Mouse (Mus musculus) cerebellum, postnatal 10 days (tissue): ENCODE measurements around the gene Glrx.
"Not testable (repeated sequence)": the region's sequence is repeated elsewhere in the genome, so short reads cannot be mapped to it uniquely, and the experiment has no call there.

Experiments
- DNase-seq, 2 experiments: peaks; one replicate each; pipeline ENCODE4 v3.0.0; 2021; ENCODE audit warnings: mixed read lengths in 2 of 2

Gene Glrx

GRCm38 (mm10) chr13:75839719-75840481 lies at the start of gene Glrx:
Glrx (plus strand) TSS chr13:75839868.
- peak; percentile 75 to 76 for DNase-seq

DNA sequence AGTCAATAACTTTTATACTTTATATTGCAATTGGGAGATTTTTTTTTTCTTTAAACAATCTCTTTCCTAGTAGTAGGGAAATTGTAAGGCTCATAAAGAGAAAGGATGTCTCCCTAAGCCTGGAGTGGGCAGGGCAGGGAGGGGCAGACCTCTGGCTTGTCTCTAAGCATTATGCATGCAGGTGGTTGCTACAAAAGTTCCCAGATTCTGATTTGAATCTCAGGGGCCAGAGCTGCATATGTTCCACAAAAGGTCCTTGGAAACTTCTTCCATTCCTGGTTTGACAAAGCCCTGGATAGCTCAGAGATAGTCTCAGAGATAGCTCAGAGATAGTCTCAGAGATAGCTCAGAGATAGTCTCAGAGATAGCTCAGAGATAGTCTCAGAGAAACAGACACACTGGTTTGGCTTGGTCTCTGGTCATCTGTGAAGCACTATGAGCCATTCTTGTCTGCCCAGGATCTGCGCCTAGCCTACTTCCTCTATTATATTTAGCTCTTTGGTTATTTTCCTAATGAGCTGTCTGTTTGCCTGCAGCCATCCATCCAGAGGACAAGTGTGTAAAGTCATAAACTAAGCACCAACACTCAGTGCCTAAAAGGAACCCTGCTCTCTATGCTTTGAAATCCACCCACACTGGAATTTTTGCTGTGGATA lies 49.0 kb upstream of the Glrx start:
- DNase-seq, result no peak

- no peak for DNase-seq
Measured at GRCm38 (mm10) chr13:75793863-75794629, 45.6 kb upstream of the Glrx start.

DNA sequence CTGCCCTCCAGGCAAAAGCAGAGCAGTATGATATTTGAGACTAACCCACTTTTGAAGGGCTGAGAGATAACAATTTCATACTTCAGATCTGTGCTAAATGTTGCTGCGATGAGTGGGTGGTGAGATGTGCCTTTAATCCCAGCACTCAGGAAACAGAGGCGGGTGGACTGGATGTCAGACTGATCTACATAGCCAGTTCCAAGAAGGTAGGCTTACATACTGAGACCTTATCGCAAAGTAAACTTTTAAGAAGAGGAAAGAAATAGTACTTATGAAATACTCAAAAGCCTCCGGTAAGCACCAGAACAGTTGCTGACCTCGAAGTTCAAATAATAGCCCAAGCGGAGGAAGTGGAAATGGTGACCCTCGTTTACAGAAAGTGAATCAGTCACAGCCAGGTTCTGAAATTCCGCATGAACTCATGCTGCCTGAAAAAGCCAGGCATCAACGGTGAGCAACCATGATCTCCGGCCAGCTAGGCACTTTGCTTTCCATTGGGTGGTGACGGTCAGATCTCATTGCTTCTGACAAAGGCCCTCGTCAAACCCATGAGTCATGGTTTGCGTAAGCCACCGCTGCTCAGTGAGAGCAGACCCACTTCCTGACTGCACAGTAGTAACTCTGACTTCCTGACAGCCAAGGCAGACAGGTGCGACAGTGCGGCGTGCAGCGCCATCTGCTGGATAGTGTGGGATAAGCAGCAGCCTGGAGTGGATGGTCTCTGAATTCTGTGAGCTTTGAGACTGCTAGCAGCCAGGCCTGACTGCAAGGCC lies 42.1 kb upstream of the Glrx start:
- peak; percentile 95 for DNase-seq

DNA sequence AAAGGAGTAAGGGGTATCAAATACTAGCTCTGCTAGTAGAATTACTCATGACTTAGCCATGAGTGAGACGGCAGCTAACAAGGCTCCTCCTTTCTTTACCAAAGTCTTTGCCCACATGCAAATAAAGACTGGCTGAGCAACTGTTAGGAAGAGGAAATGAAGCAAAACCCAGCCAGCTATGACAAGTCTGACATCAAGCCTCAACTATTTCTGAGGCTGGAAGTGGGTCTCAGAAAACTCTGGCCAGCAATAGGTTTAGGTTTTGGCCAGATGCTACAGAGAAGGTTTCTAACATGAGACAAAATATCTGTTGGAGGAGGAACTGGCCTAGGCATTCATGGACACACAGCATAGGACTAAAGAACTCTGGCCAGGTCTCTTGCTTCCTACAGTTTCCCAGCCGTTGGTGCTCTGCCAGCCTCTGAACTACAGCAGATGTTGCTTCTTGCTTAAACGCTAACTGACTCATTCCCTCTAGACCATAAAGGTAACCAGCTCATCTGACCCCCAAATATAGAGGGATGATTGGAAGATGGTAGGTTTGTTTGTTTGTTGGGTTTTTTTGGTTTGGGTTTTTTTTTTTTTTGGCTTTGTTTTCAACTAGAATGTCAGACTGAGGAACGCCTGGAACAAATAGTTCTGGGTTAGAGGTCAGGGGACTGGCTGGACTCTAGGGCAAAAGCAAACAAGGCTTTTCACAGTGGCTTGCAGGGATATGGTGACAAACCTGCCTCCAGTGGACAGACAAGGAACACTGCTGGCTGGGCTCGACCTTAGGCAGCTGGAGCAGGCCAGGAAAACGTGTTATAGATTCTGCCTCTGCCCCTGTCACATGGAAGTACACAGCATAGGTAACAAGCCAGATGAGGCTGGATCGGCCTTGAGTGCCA lies 41.0 kb upstream of the Glrx start:
- peak; percentile 21 to 33 for DNase-seq

- no peak for DNase-seq
Measured at GRCm38 (mm10) chr13:75799421-75799820, 40.2 kb upstream of the Glrx start.

DNA sequence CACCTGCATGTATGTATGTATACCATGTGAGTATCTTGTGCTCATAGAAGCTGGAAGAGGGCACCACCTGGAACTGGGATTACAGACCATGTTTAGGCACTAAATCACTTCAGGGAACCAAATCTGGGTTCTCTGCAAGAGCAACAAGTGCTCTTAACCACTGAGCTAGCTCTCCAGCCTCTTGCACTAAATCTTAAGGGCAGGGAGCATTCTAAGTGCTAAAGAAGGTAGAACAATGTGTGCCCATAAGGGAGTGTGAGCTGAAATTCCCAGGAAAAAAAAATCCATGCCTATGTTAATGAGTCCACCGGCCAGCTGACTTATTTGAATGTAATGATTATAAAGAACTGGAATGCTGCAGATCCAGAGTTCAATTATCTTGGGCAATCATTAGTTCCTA lies 31.7 kb upstream of the Glrx start:
- DNase-seq, result no peak

DNA sequence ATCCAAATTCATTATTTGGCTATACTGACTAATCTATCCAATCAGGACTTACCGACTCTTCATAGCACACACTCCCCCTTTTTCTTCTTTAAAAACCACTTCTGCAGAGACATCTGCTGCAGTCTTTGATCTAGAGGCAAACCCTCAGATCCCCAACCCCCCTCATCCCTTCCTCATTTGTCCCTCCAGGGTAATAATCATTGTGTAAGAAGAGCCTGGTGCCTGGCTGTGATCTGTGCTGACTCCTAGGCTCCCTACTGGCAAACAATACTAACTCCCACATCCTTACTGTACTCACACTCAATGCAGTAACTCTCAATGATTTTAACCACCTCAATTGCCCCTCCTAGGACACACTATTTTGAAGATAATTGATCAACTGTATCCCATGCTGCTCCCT lies 29.7 kb upstream of the Glrx start:
- no peak for DNase-seq

DNA sequence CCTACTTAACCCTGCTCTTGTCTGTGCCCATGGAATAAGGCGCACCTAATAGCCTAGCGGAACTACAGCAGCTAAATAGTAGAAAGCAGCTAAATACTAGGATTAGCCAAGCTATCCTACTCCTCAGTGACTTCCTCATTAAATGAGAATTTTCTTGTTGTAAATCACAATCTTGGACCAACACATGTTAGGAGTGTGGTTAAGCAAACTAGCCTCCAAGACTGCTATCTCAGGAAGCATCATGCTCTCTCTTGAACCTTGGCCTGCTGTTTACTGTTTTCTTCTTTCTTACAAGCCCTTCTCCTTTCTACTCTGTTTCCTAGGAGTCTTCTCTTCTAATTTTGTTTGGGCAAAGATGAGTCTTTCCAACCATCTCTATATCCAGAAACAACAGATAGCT lies 22.5 kb upstream of the Glrx start:
- no peak for DNase-seq

- no peak for DNase-seq
Measured at GRCm38 (mm10) chr13:75818486-75818885, 21.2 kb upstream of the Glrx start.

DNA sequence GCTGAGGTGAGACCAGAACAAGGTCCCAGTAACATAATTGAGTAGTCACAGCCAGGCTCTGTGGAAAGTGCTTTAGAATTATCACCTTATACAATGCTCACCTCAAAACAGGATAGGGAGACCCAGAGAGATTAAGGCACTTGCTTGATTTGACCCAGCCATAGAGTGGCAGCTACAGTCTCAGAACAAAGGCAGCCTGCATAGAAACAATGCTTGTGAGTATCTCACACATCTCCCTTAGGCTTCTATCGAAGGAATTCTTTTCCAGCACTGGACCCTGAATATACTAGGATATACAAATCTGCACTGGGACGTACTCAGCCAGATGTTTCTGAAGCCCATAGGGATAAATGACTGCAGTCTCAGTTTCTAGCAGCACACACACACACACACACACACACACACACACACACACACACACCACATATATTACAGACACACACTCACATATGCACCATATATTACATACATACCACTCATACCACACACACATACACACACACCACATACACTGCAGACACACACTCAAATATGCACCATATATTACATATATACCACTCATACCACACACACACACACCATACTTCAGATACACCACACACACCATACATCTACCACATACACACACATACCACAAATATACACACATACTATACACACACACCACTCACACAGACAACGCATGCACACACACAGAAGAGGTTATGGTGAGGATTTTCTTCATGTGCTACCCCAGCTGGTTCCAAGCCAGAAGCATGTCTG lies 20.5 kb upstream of the Glrx start:
- no peak for DNase-seq

GRCm38 (mm10) chr13:75819898-75820297 lies 19.8 kb upstream of the Glrx start:
- DNase-seq, result no peak

DNA sequence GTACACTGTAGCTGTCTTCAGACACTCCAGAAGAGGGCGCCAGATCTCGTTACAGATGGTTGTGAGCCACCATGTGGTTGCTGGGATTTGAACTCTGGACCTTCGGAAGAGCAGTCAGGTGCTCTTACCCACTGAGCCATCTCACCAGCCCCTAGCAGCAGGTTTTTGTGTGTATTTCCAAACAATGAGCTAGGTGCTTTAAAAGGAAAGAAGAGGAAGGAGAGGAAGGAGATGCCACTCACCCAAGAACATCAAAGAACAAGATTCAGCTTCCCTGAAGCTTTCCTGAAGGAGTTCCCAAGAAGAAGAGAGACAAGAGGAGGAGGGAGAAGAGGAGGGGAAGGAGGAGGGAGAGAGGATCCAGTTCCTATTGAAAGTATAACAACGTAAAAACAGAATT lies 17.3 kb upstream of the Glrx start:
- not testable (repeated sequence) for DNase-seq

DNA sequence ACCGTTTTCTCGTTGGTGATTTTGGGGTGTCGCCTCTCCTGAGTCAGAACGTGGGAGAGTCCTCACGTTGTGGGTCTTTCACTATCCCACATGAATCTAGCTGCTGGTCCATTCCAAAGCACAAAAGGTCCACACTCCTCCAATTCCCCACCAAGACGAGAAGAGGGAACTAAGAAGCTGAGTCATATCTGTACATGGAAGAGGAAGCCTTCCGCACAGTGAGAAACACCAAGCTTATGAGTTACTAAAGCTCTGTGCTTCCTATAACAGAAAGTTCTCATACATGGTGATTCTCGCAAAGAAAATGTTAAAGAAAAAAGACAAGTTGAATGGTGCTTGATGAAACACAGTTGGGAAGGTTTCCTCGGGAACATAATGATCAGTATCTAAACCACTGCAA lies 16.5 kb upstream of the Glrx start:
- no peak for DNase-seq

GRCm38 (mm10) chr13:75824611-75825319 lies 14.9 kb upstream of the Glrx start:
- DNase-seq, result no peak

DNA sequence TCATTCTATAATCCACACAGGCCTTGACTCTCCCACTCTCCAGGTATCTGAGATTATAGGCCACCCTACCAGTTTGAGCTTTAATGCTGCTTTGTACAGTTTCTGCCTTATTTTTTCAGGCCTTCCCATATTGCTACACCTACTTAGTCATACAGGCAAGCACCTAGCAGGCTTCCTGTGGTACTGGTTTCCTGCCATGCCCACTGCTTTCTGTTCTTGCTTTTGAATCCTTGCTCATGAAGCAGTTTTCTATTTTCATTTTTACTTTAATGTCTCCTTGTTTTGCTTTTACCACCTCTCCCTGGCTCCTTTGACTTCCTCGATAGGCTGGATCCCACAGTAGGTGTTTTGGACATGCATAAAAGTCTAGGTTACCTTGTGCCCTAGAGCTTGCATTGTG lies 14.3 kb upstream of the Glrx start:
- DNase-seq, result no peak

DNA sequence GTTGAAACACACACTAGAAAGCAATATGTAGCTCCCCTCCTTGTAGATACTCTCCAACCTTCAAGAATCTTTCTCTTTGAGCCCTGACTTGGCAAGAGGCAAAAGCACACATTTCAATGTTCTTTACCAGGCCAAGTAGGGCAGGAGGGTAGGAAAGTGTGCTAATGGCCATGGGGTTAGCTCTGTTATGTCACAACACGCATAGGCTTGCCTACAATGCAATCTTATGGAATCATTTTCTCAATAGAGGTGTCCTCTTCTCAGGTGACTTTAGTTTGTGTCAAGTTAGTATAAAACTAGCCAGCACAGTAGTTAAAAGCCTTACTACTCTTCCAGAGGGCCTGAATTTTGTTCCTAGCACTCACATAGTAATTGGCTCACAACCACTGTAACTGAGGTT lies 9.0 kb upstream of the Glrx start:
- no peak for DNase-seq

GRCm38 (mm10) chr13:75831710-75832109 lies 8.0 kb upstream of the Glrx start:
- no peak for DNase-seq

DNA sequence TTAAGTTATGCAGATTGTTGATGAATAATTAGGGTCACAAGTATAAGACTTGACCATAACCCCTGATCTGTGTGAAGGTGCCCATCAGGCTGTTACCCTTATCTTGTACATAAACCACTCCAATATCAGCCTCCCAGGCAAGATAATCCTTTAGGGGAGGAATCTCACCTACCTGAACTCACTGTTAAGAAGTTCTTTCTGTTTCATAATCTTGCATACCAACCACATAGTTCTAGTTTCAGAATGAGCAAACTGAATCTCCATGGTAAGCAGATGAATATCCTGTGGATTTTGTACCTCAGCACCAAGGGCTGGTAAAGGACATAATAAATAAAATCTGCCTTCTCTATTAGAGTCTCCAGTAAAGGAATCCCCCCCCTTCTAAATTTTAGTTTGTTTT lies 7.0 kb upstream of the Glrx start:
- no peak for DNase-seq

DNA sequence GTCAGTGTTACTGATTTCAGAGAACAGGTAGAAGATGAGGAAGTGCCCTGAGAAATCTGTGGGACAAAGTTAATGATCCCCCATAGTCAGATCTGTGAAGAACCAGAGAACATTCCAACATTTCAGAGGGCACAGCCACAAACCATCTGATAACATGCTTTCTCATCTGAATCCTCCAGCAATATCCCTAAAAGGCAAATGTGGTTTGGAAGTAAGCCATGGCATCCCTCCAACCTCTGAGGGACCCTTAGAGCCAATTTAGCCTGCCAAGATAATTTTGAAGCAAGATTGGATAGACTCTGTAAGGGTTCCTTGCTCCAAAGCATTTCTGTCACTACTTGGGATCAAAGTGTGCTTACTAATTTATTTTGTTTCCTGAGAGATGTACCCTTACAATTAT lies 6.2 kb upstream of the Glrx start:
- DNase-seq, result peak; percentile 92

DNA sequence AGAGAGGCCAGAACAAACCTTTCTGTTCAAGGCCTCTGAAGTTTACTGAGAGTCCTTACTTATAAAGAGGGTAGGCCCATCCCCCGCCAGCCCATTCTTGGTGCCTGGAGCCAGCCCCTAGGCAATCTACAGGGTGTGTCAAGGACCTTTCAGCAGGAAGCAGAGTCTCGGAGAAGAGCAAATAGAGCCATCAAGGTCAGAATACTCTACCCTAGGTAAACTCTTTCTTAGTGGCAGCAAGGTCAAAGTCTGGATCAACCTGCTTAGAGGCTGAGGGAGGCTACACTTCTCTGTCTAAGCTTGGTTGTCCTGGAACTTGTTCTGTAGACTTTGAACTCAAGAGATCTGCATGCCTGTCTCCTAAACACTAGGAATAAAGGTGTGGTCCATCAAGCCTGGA lies 4.2 kb upstream of the Glrx start:
- DNase-seq, result no peak
